Mouse (Mus musculus): ENCODE results near the gene Stk38l. TPM values are rescaled to one million over a fixed set of nuclear protein-coding genes. Genes with fewer than 3 reads are reported as not detected.
"Not testable (repeated sequence)": the region's sequence is repeated elsewhere in the genome, so short reads cannot be mapped to it uniquely, and the experiment has no call there.

The Stk38l gene
- total RNA-seq, 2 experiments from 2014 or later, result 12.8 to 13.7 TPM

DNA sequence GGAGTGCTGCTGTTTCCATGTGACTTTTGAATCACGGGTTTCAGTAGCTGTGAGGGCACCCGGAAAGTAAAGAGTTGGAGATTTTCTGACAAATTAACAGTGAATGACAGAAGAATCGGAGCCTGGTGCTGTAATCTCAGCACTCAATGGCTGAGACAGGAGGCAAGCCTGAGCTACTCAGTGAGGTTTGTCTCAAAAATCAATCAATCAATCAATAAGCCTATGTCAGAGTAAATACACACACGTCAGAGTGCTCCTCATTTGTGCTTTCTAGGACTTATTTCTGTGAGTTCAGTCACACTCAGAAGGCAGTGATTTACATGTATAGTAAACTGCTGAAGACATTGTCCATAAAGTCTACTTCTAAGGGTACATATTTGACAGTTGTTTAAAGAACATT lies 40.5 kb downstream of the Stk38l start:
- no peak for DNase-seq
- intact Hi-C loops (cut with DNase I), result no loop called here

DNA sequence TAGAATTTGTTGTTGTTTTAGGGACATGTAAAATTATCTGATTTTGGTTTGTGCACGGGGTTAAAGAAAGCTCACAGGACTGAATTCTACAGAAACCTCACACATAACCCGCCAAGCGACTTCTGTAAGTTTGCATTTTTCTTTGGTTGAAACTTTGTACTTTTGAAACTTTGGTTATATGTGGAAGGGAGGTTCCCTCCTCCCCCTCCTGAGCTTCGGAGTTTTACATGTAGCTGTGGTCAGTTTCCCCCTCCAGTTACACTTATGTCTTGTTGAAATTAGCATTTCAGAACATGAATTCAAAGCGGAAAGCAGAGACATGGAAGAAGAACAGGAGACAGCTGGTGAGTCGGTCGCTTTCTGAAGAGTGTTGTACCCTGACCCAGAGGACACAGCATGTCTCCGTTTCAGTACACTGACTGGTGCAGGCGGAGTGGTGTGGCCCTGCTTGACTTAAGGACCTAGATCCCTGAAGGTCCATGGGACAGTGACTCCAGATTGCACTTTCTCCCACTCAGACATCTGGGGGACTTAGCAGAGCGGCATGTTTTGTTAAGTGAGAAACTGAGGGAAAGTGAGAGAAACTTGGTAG lies 44.1 kb downstream of the Stk38l start:
- no peak for DNase-seq
- intact Hi-C loops (cut with DNase I), result no loop called here

DNA sequence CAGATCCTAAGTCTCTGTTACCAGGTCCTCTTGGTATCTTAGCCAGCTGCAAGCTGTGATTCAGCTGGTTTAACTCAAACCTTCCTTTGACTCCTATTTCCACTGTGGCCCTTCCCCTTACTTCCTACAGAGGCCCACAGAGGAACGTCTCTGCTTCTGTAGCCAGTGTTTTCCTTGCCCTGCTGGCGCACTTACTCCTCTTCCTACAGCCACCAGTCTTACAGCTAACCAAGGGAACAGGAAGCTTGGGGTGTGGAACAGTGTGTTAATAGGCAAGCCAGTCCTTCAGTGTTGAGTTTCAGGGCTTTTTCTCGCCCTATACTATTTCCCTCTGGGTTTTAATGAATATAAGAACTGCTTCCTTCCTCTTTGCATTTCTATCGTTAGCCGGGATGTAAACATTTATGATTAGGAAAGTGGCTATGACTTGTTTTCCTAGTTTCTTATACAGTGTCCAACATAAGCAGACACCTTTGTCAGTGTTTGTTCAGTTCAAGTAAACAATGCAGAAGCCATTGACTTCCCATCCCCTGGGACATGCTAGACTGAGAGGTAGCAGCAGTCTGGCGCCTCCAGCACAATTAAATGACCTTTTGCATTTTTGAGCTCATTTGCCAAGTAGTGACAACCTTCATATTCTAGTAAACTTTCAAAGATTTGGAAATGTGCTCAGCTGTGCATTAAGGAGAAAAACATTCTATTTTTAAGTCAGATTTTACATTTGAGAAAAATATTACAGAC lies 45.4 kb downstream of the Stk38l start:
- intact Hi-C loops (cut with DNase I), result no loop called here

DNA sequence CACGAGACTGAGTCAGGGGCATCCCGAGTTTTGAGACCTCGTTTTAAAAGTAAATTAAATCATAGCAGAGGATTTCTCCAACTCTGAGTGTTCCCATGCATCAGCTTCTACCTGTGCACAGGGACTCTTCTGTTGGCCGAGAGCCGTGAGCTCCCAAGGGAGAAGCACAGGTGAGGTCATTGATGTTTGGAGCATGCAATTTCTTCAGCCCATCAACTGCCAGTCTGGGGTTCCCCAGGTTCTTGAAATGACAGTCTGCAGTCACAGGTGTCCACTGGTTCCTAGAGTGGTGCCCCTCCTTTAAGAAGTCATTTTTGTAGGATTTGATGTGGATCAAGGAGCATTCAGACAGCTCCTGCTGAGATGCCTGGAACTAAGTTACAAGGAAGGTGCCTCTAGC lies 46.0 kb downstream of the Stk38l start:
- no peak for DNase-seq
- intact Hi-C loops (cut with DNase I), result no loop called here

More for the DNA sequence above, 45.4 kb downstream of the Stk38l start:
- peak in 1 of 2 experiments; percentile 23 for DNase-seq

DNA sequence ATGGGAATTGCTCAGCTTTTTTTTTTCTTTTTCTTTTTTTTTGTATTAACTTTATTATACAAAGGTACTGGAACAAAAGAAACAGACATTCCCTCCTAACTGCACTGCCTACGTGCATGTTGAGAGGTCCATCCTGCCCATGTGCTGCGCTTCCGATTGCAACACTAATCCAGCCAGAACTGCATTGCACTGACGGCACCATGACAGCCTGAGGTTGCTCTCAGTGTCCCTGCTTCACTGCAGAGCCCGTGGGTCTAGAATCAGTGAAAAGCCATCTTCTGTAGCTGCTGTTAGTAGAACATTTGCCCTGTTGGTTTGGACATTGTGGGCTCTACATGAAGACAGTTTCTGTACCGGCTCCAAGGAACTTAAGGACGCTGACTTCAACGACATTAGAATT lies 51.1 kb downstream of the Stk38l start:
- intact Hi-C loops (cut with DNase I); DNase-seq: not testable (repeated sequence)

DNA sequence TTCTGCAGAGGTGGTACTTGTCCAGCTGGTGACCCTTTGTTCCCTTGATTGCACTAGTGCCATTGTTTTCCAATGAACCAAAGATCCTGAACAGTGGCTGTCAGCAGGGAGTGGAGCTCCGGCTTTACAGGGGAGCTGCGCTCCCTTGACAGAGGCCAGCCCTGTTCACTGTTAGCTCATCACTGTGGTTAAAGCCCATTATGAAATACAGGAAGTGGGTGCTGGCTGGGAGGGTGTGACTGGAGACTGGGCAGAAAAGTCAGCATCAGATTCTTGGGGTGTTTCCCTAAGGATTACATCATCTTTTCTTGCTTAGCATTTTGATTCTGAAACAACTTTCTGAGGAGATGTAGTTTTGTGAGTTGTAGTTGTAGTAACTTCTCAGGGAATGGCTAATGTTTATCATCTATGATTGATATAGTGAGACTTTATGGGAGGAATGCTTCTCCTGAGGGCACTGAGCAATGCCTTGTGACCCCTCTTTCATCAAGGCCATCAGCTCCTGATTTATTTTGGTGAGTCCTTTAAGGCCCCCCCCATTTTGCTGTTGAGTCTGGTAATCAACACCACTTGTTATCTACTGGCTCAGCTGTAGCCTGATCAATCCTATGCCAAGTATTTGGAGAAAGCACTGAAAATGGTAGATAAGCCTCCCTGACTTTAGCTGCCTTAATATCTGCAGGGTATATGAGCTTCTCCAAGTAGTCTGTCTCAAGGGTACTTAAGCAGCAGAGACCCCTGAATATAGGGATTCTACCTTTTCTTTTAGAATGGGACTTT lies 52.0 kb downstream of the Stk38l start:
- DNase-seq, result peak; percentile 25 to 53
- intact Hi-C loops (cut with DNase I), result no loop called here

DNA sequence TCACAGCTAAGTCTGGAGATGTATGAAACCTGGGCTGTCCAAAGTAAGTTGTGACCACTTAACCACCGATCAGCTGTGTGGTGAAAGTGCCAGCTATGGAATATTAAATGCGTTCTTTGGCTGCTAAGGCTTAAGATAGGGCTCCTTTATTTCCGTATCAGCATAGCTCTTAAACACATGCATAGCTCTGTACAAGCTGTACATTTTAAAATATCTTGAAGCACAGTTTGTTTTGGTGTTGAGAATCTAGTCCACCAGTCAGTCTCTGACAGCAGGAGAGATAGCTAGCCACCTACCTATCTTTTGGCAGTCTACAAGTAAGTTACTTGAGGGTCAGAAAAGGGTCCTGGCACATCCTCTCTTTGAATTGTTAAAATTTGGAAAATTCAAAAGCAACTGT lies 53.3 kb downstream of the Stk38l start:
- intact Hi-C loops (cut with DNase I), result no loop called here
- DNase-seq, result no peak

DNA sequence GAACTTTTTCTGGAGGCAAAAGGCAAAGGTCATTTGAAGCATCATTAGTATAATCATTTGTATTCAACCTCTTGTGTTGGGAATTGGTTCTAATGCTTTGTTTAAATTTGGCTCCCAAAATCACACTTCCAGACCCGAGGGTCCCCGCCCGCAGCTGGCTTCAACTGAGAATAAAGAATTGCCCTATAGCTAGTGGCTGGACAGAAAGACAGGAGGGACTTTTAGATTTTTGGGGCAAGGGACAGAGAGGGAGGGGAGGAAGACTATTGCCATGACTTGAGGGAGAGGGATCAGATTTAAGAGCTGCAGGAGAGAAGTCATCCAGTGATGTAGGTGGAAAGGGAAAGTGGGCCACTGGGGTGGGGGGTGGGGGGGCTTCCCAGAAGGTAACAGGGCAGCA lies 56.8 kb downstream of the Stk38l start:
- intact Hi-C loops (cut with DNase I), result no loop called here
- no peak for DNase-seq

DNA sequence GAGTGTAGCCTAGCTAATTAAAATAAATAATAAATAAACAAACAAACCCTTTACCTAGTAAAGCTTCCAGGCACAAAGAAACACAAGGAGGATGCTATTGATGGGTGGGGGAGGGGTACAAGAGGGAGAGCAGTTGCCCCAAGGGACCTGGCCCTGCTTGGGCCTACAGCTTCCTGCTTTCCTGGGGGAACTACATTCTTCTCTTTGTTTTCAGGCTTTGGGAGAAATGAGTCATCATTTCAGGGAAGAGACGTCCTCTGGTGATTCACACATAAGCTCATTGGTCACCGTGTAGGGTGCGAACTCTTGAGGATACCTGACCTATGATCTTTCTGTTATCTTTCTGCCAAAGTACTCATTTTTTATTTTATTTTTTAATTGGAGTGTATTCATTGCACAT lies 68.7 kb downstream of the Stk38l start:
- DNase-seq, result no peak
- intact Hi-C loops (cut with DNase I), result no loop called here

DNA sequence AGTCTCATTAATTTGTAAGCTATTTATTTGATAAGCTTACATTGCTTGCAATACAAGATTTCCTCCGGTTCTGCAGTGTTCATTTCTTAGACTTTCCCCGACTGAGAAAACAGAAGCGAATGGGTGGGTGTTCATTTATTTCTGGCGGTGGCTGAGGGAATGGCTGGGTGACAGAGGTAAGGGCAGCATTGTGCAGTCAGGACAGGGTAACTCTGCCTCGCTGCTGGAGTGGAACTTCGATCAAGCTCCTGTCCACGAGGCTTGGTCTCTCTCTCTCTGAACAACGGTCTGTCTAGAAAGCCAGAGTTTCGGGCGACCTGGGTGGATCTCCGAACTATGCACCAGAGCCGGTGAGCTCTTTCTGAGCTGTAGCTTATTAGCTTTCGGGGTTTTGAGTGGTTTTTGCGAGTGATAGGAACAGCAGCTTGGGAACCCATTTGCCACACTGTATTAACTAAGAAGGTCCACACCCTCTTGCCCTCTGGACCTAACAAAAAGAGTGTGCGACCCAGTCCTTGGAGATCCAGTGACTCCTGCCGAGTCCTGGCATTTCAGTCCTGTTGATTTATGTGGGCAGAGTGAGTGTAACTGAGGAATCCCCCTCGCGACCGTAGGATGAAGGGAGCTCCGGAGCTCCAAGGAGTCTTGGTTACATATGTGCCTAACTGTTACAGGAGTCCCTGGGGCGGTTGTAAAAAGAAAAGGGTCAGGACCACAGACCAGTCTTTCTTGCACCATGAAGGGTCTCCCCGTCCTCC lies 70.5 kb downstream of the Stk38l start:
- intact Hi-C loops (cut with DNase I), result no loop called here
- DNase-seq, result peak in 1 of 2 experiments; percentile 15

DNA sequence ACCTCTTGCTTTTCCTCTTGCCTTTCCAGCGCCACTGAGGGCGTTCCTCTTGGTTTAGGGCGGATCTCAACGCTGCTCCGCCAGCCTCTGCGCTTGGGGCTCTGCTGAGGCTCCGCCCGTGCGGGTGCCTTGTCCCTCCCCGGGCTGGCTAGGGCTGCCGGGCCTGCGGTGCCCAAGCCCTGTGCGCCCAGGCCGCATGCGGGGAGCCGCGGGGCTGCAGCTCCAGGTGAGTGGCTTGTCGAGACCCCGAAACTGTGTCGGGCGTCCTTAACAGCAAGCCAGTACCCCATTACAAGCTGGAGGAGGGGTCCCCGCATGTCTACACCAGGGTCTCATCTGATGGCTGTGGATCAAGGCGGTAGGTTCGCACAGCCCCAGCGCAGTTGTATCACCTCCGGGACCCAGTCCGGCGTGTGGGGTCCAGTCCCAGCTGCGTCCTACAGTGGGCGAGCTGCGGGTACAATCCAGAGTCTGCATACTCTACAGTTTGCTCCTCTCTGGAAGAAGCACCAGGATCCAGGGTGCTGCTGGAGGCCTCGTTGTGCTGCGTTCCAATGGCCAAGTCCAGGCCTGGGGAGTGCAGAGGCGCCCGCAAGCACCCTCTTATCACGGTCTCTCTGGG lies 71.2 kb downstream of the Stk38l start, which contains the start of gene Arntl2:
Arntl2 (plus strand) TSS at position 132 of the 622 bp plus-strand sequence.
- peak; percentile 76 to 77 for DNase-seq
- intact Hi-C loops (cut with DNase I), result no loop called here

DNA sequence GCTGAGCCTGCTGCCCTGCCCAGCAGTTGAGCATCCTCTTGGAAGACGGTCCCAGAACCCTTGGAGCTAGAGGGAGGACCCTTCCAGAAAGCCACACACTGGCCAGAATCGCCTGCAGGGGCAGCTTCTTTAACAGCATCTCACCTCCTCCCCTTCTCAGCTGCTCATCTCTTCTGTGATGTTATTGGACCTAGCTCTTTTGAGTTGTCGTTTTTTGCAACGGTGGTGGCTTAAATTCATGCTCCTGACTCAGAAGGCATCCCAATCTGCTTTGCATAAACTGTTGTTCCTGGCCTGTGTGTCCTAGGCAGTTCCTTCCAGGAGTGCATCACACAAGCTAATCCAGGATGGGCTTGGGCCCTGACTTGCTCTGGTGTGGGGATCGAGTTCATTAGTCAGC lies 72.7 kb downstream of the Stk38l start:
- no peak for DNase-seq
- intact Hi-C loops (cut with DNase I), result no loop called here

DNA sequence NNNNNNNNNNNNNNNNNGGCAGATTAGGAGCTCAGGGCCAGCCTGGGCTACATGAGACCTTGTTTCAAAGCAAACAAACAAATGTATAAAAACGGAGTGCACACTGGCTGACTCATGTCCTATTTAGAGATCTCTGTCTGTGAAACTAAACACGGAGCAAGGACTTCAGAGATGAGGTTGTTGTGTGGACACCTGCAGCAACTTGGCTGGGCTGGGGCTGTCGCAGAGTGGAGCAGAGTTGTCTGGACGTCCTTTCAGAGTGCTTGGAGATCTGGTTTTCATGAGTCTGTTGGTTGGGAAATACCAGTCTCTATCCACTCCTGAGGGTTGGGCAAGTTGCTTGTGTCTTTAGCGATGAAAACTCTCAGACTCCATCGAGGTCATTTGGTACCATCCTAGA lies 85.2 kb downstream of the Stk38l start:
- no peak for DNase-seq
- intact Hi-C loops (cut with DNase I), result no loop called here

DNA sequence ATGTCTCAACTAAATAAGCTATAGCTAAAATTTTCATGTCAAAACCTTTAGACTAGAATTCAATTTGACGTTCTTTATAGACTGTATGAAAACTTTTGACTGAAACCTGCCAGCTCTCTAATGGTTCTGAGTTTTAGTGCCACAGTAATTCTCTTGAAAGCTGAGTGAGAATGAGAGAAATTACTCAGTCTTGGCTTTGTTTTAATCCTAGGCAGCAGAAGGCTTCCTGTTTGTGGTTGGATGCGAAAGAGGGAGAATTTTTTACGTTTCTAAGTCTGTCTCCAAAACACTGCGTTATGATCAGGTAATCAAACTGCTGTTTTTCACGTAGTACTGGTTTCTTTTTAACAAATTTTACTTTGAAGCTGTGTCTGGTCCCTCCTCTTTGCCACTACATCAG lies 88.2 kb downstream of the Stk38l start:
- intact Hi-C loops (cut with DNase I), result no loop called here
- DNase-seq, result no peak

DNA sequence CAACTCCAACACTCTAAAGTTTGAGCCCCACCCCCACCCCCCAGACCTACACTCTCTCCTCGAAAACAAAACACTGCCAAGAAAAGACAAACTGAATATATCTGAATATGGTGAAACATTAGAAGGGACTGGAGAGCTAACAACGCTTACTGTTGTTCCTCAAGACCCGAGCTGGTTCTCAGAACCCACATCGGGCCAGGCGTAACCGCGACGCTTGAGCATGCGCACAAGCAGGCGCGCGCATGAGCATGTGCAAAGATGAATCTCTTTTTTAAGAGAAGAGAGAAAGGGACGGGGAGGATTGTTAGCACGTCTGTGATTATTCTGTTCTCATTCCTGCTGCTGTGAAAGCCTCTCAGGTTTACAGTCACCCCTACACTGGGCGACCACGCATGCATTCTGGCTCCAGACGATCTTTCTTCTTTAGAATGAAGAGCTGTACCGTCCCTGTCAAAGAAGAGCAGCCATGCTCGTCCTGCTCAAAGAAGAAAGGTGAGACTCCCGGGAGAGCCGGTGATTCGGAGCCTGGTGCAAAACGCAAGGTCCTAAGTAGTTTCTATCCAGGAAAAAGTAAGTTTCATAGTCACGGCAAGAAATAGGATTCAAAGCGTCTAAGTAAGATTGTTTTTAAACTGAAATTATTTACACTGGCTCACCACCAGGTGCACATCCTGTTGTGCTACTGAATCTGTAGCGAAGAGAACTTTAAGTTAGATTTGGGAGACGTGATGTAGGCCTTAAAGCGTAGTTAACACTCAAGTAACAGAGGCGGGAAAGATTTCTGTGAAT lies 95.6 kb downstream of the Stk38l start:
- intact Hi-C loops (cut with DNase I), result no loop called here
- DNase-seq, result no peak

DNA sequence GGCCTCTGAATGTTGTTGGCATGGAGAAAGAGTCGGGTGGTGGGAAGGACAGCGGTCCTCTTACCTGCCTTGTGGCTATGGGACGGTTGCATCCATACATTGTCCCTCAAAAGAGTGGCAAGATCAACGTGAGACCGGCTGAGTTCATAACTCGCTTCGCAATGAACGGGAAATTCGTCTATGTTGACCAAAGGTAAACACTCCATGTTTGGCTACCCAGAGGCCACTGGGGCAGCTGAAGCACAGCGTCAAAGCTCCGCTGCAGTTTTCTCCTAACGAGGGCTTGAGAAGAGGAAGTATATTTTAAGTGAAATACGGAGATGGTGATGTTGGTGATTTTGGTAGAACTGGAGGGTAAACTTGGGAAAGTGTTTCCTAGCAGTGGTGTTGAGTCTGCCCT lies 97.2 kb downstream of the Stk38l start:
- intact Hi-C loops (cut with DNase I), result no loop called here
- no peak for DNase-seq

DNA sequence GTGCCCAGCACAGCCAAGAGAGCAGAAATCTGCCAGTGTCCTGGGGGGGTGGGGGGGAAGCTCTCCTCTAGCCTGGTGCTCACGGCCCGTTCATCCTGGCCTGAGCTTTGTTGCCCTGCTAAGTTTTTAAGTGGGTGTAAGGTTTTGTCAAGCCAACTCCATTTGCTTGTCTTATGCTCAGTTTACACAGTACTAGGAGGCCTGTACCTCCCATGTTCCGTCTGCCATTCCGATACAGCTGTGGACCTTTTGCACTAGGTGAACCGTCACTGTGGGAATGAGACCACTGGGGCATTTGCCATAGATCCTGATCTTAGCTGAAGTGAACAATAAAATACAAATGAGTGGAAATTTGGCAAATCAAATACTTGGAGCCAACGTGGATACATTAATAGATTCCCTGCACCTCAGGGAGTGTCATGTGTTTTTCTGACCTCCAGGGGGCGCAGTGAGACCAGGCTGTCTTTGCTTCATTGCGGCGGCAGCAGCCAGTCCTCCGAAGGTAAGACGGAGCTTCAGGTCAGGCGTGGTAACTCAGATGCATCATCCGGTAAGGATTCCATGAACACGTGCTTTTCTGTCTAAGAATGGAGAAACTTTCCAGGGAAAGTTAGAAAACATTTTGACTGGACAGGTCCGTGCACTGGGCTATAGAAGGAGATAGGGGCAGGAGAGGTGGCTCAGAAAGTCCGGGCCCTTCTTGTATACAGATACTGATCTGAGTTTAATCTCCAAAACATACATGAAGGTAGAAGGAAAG lies 100.1 kb downstream of the Stk38l start:
- intact Hi-C loops (cut with DNase I), result loop anchor here (2.0 to 5.0 kb wide), 5 partner anchors 138 to 1127 kb away; no protein-coding TSS in a partner anchor
- peak; percentile 61 to 77 for DNase-seq

DNA sequence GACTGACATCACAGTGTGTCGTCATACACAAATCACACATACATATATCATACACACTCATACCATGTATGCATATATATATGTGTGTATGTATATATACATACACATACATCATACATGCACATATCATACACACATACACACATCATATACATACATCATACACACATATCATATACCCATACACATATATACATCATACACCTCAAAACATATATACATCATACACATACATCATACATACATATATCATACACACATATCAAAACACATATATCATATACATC lies 100.6 kb downstream of the Stk38l start:
- intact Hi-C loops (cut with DNase I), result loop anchor here (2.0 to 5.0 kb wide), 5 partner anchors 137 to 1127 kb away; no protein-coding TSS in a partner anchor

More for the DNA sequence above, 100.6 kb downstream of the Stk38l start:
- no peak for DNase-seq
